Mouse (Mus musculus): Measurements from ENCODE around the gene Aff1. TPM values are rescaled to one million over a fixed set of nuclear protein-coding genes. Genes with fewer than 3 reads are reported as not detected.

Gene Aff1
- polyA plus RNA-seq, 1 experiment: 23.3 TPM

DNA sequence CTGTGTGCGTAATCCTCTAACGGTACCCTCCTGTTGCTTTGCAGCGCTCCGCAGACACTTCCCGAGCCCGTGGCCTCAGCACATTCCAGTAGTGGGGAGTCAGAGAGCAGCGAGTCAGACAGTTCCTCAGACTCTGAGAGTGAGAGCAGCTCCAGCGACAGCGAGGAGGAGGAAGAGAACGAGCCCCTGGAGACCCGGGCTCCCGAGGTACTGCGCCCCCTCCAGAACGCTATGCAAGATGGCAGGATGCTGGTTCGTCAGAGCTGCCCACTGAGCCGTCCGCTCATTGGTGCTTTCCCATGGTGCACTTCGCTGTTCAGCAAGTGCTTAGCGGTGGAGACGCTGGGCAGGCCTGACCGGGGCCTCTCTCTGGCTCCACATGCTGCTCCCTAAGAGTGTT is 136.1 kb downstream of the Aff1 start:
- no peak for TF ChIP-seq POLR2A (IDR thresholded peaks at IDR 0.05; ENCODE audit: insufficient read depth, low read length)
- no peak for TF ChIP-seq EP300 (IDR thresholded peaks at IDR 0.05; ENCODE audit: insufficient read depth, low read depth, low read length)
- peak; percentile 13 for TF ChIP-seq CTCF (IDR thresholded peaks at IDR 0.05; ENCODE audit: low read depth, low read length)
- Histone ChIP-seq H3K4me3 (ENCODE audit: low read depth, low read length) (no peak overlapping the region), H3K4me1 (ENCODE audit: control insufficient read depth, insufficient read depth, low read length) (no peaks in the 10 kb centered on the region), H3K9ac (ENCODE audit: low read depth, poor library complexity, severe bottlenecking) (no peak overlapping the region), H3K27ac (ENCODE audit: insufficient read depth, low read length) (no peak overlapping the region), H3K9me3 (replicated peaks; ENCODE audit: control insufficient read depth, insufficient read depth, low read length, poor library complexity, severe bottlenecking) (no peaks in the 10 kb centered on the region), H3K36me3 (ENCODE audit: control insufficient read depth, insufficient read depth, low read length, poor library complexity, severe bottlenecking) (no peaks in the 10 kb centered on the region), H3K27me3 (ENCODE audit: control insufficient read depth, insufficient read depth, low read length, poor library complexity, severe bottlenecking) (no peaks in the 10 kb centered on the region)

DNA sequence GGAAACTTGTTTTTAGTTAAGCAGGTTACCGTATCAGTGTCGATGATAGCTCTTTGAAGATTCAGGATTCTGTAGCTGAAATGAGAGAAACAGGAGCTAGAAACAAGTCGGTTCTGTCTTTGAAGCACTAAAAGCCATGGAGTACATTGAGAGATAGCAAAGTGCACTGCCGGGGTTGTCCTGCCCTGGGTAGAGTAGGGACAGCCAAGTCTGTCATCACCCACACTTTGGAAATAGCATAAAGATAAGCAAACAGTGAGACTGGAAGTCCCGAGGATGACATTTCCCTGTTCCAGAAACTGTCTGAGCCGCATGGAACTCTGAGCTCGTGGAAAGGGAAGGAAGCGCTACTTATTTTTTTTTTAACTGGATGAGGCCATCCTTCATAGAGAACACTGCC is 136.6 kb downstream of the Aff1 start:
- no peak overlapping the region for H3K27ac ChIP-seq (ENCODE audit: insufficient read depth, low read length)
- H3K36me3 ChIP-seq (ENCODE audit: control insufficient read depth, insufficient read depth, low read length, poor library complexity, severe bottlenecking): no peaks in the 10 kb centered on the region

DNA sequence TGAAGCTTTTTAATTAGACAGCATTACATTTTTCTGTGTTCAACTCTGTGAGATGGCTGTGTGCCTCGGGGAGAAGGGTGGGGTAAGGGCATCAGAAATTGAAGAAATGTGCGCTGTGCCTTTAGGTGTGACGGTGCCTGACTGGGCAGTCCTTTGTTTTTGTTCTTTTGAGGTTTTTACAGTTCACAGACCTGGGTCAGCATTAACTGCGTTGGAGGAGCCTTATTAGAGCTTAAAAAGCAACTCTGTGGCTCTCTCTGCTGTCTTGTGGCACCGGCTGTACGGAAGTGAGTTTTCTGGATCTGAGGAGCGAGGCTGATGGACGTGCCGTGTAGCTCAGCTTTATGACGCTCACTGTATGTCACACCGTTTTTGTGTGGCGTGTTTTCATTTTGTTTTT is 137.0 kb downstream of the Aff1 start:
- TF ChIP-seq EP300 (IDR thresholded peaks at IDR 0.05; ENCODE audit: insufficient read depth, low read depth, low read length): no peak
- TF ChIP-seq POLR2A (IDR thresholded peaks at IDR 0.05; ENCODE audit: insufficient read depth, low read length): no peak
- TF ChIP-seq CTCF (IDR thresholded peaks at IDR 0.05; ENCODE audit: low read depth, low read length): no peak
- Histone ChIP-seq H3K9me3 (replicated peaks; ENCODE audit: control insufficient read depth, insufficient read depth, low read length, poor library complexity, severe bottlenecking) (no peaks in the 10 kb centered on the region), H3K36me3 (ENCODE audit: control insufficient read depth, insufficient read depth, low read length, poor library complexity, severe bottlenecking) (no peaks in the 10 kb centered on the region), H3K4me3 (ENCODE audit: low read depth, low read length) (no peak overlapping the region), H3K27me3 (ENCODE audit: control insufficient read depth, insufficient read depth, low read length, poor library complexity, severe bottlenecking) (no peaks in the 10 kb centered on the region), H3K4me1 (ENCODE audit: control insufficient read depth, insufficient read depth, low read length) (no peaks in the 10 kb centered on the region), H3K27ac (ENCODE audit: insufficient read depth, low read length) (no peak overlapping the region), H3K9ac (ENCODE audit: low read depth, poor library complexity, severe bottlenecking) (no peak overlapping the region)

More for the DNA sequence above, 136.6 kb downstream of the Aff1 start:
- H3K27me3 ChIP-seq (ENCODE audit: control insufficient read depth, insufficient read depth, low read length, poor library complexity, severe bottlenecking): no peaks in the 10 kb centered on the region
- no peak overlapping the region for H3K4me3 ChIP-seq (ENCODE audit: low read depth, low read length)
- no peaks in the 10 kb centered on the region for H3K4me1 ChIP-seq (ENCODE audit: control insufficient read depth, insufficient read depth, low read length)
- TF ChIP-seq POLR2A (IDR thresholded peaks at IDR 0.05; ENCODE audit: insufficient read depth, low read length): no peak
- no peak for TF ChIP-seq EP300 (IDR thresholded peaks at IDR 0.05; ENCODE audit: insufficient read depth, low read depth, low read length)
- TF ChIP-seq CTCF (IDR thresholded peaks at IDR 0.05; ENCODE audit: low read depth, low read length): no peak
- no peaks in the 10 kb centered on the region for H3K9me3 ChIP-seq (replicated peaks; ENCODE audit: control insufficient read depth, insufficient read depth, low read length, poor library complexity, severe bottlenecking)
- H3K9ac ChIP-seq (ENCODE audit: low read depth, poor library complexity, severe bottlenecking): no peak overlapping the region

DNA sequence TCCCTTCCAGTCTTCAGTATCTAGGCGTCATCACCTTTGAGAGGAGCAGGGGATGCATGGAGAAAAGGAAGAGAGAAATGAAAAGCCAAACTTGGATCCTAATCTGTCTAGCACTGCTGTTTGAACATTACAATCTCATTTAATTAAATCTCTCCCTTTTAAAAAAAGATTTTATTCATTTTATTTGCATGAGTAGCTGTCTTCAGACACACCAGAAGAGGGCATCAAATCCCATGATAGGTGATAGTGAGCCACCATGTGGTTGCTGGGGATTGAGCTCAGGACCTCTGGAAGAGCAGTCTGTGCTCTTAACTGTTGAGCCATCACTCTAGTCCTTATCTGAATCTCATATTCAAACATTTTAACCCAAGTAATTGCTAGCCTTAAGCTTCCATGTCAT is 138.7 kb downstream of the Aff1 start:
- Histone ChIP-seq H3K9me3 (replicated peaks; ENCODE audit: control insufficient read depth, insufficient read depth, low read length, poor library complexity, severe bottlenecking) (no peaks in the 10 kb centered on the region), H3K4me3 (ENCODE audit: low read depth, low read length) (no peak overlapping the region), H3K9ac (ENCODE audit: low read depth, poor library complexity, severe bottlenecking) (no peak overlapping the region), H3K4me1 (ENCODE audit: control insufficient read depth, insufficient read depth, low read length) (no peaks in the 10 kb centered on the region), H3K36me3 (ENCODE audit: control insufficient read depth, insufficient read depth, low read length, poor library complexity, severe bottlenecking) (no peaks in the 10 kb centered on the region), H3K27ac (ENCODE audit: insufficient read depth, low read length) (no peak overlapping the region), H3K27me3 (ENCODE audit: control insufficient read depth, insufficient read depth, low read length, poor library complexity, severe bottlenecking) (no peaks in the 10 kb centered on the region)
- TF ChIP-seq POLR2A (IDR thresholded peaks at IDR 0.05; ENCODE audit: insufficient read depth, low read length) (no peak), CTCF (IDR thresholded peaks at IDR 0.05; ENCODE audit: low read depth, low read length) (no peak)

DNA sequence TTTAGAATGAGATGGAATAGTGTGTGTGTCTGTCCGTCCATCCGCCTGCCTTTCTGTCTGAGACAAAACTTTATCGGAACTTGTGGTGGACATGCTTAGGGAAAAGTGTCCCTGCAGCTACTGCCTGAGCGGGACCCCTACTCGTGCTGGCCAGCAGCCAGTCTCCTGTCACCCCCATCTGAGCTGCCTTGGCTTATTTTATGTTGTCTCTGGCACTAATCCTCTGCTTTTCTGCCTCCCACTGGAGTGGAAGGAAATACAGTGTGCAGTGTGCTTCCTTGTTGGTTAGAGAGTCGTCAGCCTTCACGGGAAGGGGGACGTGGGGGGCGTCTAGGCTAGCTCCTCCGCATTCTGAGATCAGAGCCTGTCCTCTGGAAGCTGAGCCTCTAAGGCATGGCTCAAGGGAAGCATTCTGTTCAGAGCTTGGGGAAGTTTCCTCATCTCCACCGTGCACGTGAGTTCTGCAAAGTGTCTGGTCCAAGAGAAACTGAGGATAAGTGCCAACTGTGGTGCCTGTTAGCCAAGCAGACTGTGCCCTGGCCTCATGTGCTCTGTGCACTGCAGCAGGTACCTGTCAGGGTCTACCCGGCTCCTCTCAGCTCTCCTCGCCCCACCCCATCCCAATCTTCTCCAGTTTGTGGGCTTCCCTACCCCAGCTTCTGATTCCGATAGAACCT is 143.4 kb downstream of the Aff1 start:
- no peaks in the 10 kb centered on the region for H3K36me3 ChIP-seq (ENCODE audit: control insufficient read depth, insufficient read depth, low read length, poor library complexity, severe bottlenecking)
- H3K4me3 ChIP-seq (ENCODE audit: low read depth, low read length): no peak overlapping the region
- no peaks in the 10 kb centered on the region for H3K27me3 ChIP-seq (ENCODE audit: control insufficient read depth, insufficient read depth, low read length, poor library complexity, severe bottlenecking)
- H3K9me3 ChIP-seq (replicated peaks; ENCODE audit: control insufficient read depth, insufficient read depth, low read length, poor library complexity, severe bottlenecking): no peaks in the 10 kb centered on the region
- no peaks in the 10 kb centered on the region for H3K4me1 ChIP-seq (ENCODE audit: control insufficient read depth, insufficient read depth, low read length)
- H3K27ac ChIP-seq (ENCODE audit: insufficient read depth, low read length): no peak overlapping the region
- no peak overlapping the region for H3K9ac ChIP-seq (ENCODE audit: low read depth, poor library complexity, severe bottlenecking)
- TF ChIP-seq POLR2A (IDR thresholded peaks at IDR 0.05; ENCODE audit: insufficient read depth, low read length) (no peak), EP300 (IDR thresholded peaks at IDR 0.05; ENCODE audit: insufficient read depth, low read depth, low read length) (no peak), CTCF (IDR thresholded peaks at IDR 0.05; ENCODE audit: low read depth, low read length) (no peak)

DNA sequence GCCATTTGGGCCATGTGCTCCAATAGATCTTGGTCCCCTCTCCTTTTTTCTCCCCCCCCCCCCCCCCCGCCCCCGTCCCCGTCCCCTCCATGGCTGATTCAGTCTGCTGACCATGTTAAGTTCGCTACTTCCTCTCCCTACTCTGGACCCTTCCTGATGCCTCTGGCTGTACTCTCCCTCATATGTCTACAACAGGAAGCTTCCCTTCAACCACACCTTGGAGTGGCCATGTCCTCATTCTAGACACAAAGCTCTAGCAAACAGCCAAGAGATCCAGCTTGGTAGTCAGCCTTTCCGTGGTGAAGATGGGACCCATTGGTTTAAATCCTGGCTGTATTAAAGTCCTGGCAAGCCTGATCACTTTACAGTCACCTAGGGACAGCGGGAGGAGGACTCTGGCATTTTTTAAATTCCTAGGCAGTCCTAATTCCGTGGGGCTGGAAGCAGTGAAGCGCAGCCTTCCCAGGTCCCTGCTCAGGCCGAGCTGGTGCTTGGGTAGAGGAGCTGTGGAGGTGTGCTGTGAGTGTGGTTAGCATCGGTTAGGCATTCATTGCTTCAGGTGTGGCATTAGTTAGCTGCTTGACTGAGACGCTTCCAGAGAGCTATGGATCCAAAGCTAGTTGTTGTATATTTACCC is 144.1 kb downstream of the Aff1 start:
- Histone ChIP-seq H3K36me3 (ENCODE audit: control insufficient read depth, insufficient read depth, low read length, poor library complexity, severe bottlenecking) (no peaks in the 10 kb centered on the region), H3K27ac (ENCODE audit: insufficient read depth, low read length) (no peak overlapping the region), H3K9ac (ENCODE audit: low read depth, poor library complexity, severe bottlenecking) (no peak overlapping the region), H3K4me1 (ENCODE audit: control insufficient read depth, insufficient read depth, low read length) (no peaks in the 10 kb centered on the region), H3K27me3 (ENCODE audit: control insufficient read depth, insufficient read depth, low read length, poor library complexity, severe bottlenecking) (no peaks in the 10 kb centered on the region), H3K9me3 (replicated peaks; ENCODE audit: control insufficient read depth, insufficient read depth, low read length, poor library complexity, severe bottlenecking) (no peaks in the 10 kb centered on the region), H3K4me3 (ENCODE audit: low read depth, low read length) (no peak overlapping the region)
- no peak for TF ChIP-seq CTCF (IDR thresholded peaks at IDR 0.05; ENCODE audit: low read depth, low read length)
